Mouse (Mus musculus): ENCODE measurements around the gene Tbc1d17. TPM values are rescaled to one million over a fixed set of nuclear protein-coding genes. Genes with fewer than 3 reads are reported as not detected.

The Tbc1d17 gene
- polyA plus RNA-seq, 1 experiment from 2014 or later: 55.1 TPM

DNA sequence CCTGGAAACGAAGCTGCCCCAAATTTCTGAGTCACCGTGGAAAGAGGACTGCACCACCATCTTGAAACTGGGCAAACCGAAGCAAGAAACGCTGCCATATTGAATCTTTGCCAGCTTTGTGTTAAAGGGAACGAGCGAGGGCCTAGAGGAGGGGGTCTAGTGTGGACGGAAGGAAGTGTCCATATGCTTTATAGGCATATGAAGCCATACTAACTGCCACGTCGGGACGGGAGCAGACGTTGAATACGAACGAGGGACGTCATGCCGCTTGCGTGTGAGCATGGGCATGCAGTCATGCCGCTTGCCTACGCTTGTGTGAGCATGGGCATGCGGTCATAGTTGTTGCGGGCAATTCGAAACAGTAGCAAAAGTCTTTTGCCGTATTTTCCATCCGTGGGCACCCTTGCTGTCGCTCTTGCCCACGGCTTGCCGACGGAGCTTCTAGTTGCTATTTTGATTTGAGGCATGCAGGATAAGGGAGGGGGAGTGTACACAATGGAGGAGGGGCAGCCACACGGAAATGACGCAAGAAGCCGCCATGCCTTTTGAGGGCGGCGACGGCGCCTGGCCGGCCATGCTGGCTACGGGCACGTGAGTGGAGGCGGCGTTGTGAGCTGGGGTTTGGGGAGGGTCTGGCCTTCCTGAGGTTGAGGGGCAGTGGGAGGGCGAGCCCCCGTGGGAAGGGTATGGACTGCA is 685 bp upstream of the Tbc1d17 start:
- no peaks in the 10 kb centered on the region for H3K9me3 ChIP-seq (replicated peaks; ENCODE audit: control insufficient read depth, low read length)
- DNase-seq (ENCODE audit: low spot score): peak; percentile 93
- peak; percentile 50 for ATAC-seq (replicated peaks; ENCODE audit: insufficient number of reproducible peaks, low FRiP score, low TSS enrichment, low read depth)
- peak overlapping the region; percentile 62 for H3K4me2 ChIP-seq (ENCODE audit: low read depth, low read length)
- peak overlapping the region; percentile 81 for H3K9ac ChIP-seq (replicated peaks; ENCODE audit: low read length)
- under 1% methylated on average over 41 of the region's 41 CpGs for WGBS
- peak overlapping the region; percentile 69 for H3K4me3 ChIP-seq (ENCODE audit: low read depth, low read length)
- H3K27me3 ChIP-seq (ENCODE audit: control insufficient read depth, insufficient read depth, low read length): no peaks in the 10 kb centered on the region
- H3K36me3 ChIP-seq (replicated peaks; ENCODE audit: control insufficient read depth, insufficient read depth, low read depth, low read length): no peaks in the 10 kb centered on the region; the same call in none of the 2 replicates
- H3K27ac ChIP-seq (replicated peaks; ENCODE audit: low read depth, low read length): peak overlapping the region; percentile 88
- peaks cover 9% of the 10 kb centered on the region for H3K4me1 ChIP-seq (ENCODE audit: control insufficient read depth, insufficient read depth, low read length)

DNA sequence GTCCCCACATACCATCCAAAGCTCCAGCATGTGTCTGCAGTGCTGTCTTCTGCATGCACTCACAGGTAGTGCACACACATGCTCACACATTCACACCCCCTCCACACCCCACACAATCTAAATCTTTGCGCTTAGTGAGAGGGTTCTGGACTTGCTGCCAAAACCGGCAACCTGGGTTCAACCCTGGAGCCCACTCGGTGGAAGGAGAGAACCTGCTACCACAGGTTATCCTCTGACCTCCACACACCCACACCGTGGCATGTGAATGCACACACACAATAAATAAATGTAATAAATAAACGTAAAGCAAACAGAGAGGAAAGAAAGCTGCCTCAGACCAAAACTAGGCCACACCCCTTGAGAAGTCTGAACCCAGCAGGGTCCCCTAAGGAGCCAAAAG is 1.1 kb downstream of the Tbc1d17 start:
- Histone ChIP-seq H3K9ac (replicated peaks; ENCODE audit: low read length) (peak overlapping the region; percentile 19; the same call in 1 of the 2 replicates), H3K4me1 (ENCODE audit: control insufficient read depth, insufficient read depth, low read length) (peaks cover 3% of the 10 kb centered on the region; the same call in 1 of the 2 replicates), H3K9me3 (replicated peaks; ENCODE audit: control insufficient read depth, low read length) (no peaks in the 10 kb centered on the region), H3K4me3 (ENCODE audit: low read depth, low read length) (peak overlapping the region; percentile 69), H3K27ac (replicated peaks; ENCODE audit: low read depth, low read length) (no peak overlapping the region), H3K36me3 (replicated peaks; ENCODE audit: control insufficient read depth, insufficient read depth, low read depth, low read length) (peaks cover 8% of the 10 kb centered on the region), H3K27me3 (ENCODE audit: control insufficient read depth, insufficient read depth, low read length) (no peaks in the 10 kb centered on the region), H3K4me2 (ENCODE audit: low read depth, low read length) (peak overlapping the region; percentile 62)
- ATAC-seq (replicated peaks; ENCODE audit: insufficient number of reproducible peaks, low FRiP score, low TSS enrichment, low read depth): no peak
- DNase-seq (ENCODE audit: low spot score): no peak
- 79% methylated on average over 5 of the region's 5 CpGs for WGBS

DNA sequence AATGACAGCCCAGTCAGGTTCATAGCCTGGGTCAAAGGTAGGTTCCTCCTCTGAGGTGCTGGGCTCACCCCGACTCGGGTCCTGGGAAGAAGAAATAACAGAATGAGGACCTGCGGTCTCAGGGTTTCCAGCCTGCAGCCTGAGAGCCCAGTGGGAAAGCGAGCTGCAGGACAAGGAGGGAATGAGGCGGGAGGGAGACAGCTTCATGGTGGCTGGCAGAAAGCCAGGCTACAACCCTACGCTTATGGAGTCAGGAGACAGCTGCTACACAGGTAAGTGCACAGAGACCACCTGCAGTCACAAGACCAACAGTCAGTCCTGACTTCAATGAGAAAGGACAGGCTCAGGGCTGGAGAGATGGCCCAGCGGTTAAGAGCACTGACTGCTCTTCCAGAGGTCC is 2.1 kb downstream of the Tbc1d17 start:
- DNase-seq (ENCODE audit: low spot score) (no peak), ATAC-seq (replicated peaks; ENCODE audit: insufficient number of reproducible peaks, low FRiP score, low TSS enrichment, low read depth) (no peak)
- Histone ChIP-seq H3K4me1 (ENCODE audit: control insufficient read depth, insufficient read depth, low read length) (peaks cover 3% of the 10 kb centered on the region; the same call in 1 of the 2 replicates), H3K27ac (replicated peaks; ENCODE audit: low read depth, low read length) (no peak overlapping the region), H3K9ac (replicated peaks; ENCODE audit: low read length) (no peak overlapping the region), H3K36me3 (replicated peaks; ENCODE audit: control insufficient read depth, insufficient read depth, low read depth, low read length) (peaks cover 8% of the 10 kb centered on the region), H3K4me3 (ENCODE audit: low read depth, low read length) (no peak overlapping the region), H3K9me3 (replicated peaks; ENCODE audit: control insufficient read depth, low read length) (no peaks in the 10 kb centered on the region), H3K4me2 (ENCODE audit: low read depth, low read length) (no peak overlapping the region), H3K27me3 (ENCODE audit: control insufficient read depth, insufficient read depth, low read length) (no peaks in the 10 kb centered on the region)
- WGBS: 95% methylated on average over 7 of the region's 7 CpGs

DNA sequence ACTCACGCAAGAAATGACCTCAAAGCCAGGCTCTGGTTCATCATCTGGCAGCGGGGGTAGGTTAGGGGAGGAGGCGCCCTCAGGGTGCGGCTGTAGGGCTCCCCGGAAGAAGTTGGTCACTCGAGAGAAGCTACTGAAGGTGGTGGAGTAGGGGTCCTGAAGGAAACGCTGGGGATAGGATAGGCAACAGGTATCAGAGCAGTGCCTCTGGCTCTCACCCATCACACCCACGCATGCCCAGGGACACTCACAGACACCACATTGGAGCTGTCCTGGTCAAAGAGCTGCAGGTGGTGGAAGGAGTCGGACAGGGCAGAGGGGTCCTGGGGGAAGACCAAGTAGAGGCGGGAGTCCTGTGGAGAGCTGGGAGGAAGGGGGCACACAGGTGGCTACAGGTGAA is 3.9 kb downstream of the Tbc1d17 start:
- peaks cover 3% of the 10 kb centered on the region; the same call in 1 of the 2 replicates for H3K4me1 ChIP-seq (ENCODE audit: control insufficient read depth, insufficient read depth, low read length)
- no peak for DNase-seq (ENCODE audit: low spot score)
- peaks cover 5% of the 10 kb centered on the region for H3K27me3 ChIP-seq (ENCODE audit: control insufficient read depth, insufficient read depth, low read length)
- H3K4me3 ChIP-seq (ENCODE audit: low read depth, low read length): no peak overlapping the region
- no peak overlapping the region for H3K27ac ChIP-seq (replicated peaks; ENCODE audit: low read depth, low read length)
- no peak overlapping the region for H3K9ac ChIP-seq (replicated peaks; ENCODE audit: low read length)
- WGBS: 88% methylated on average over 10 of the region's 10 CpGs
- H3K36me3 ChIP-seq (replicated peaks; ENCODE audit: control insufficient read depth, insufficient read depth, low read depth, low read length): peaks cover 8% of the 10 kb centered on the region
- no peak overlapping the region for H3K4me2 ChIP-seq (ENCODE audit: low read depth, low read length)
- H3K9me3 ChIP-seq (replicated peaks; ENCODE audit: control insufficient read depth, low read length): no peaks in the 10 kb centered on the region
- no peak for ATAC-seq (replicated peaks; ENCODE audit: insufficient number of reproducible peaks, low FRiP score, low TSS enrichment, low read depth)

DNA sequence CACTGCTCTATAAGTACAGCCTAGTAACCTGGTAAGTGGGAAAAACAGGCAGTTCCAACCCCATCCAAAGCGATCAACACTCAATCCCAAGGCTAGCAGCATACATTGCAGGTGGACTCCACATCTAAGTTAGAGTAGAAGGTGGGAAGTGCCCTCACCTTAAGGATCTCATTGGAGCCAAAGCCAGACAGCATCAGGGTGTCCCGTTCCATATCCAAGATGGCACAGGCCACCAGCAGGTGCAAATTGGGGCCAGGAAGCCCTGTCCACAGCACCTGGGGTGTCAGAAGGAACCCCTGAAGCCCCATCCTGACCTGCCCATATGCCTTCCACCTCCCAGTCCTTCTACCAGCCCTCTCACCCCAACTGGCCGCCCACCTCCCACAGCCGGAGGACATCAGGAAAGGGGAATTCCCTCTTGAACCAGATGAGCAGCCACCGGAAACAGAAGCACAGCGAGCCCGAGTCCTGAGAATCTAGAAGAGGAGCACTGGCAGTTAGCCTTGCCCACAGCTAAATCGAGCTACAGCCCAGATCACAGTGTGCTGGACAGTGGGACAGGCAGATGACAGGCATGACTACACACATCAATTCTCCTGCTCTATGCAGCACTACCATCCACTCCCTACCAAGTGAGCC is 6.9 kb downstream of the Tbc1d17 start:
- Histone ChIP-seq H3K9me3 (replicated peaks; ENCODE audit: control insufficient read depth, low read length) (no peaks in the 10 kb centered on the region), H3K9ac (replicated peaks; ENCODE audit: low read length) (no peak overlapping the region), H3K27ac (replicated peaks; ENCODE audit: low read depth, low read length) (no peak overlapping the region), H3K4me2 (ENCODE audit: low read depth, low read length) (no peak overlapping the region), H3K36me3 (replicated peaks; ENCODE audit: control insufficient read depth, insufficient read depth, low read depth, low read length) (peaks cover 8% of the 10 kb centered on the region), H3K27me3 (ENCODE audit: control insufficient read depth, insufficient read depth, low read length) (peaks cover 9% of the 10 kb centered on the region), H3K4me3 (ENCODE audit: low read depth, low read length) (no peak overlapping the region), H3K4me1 (ENCODE audit: control insufficient read depth, insufficient read depth, low read length) (peaks cover 5% of the 10 kb centered on the region; the same call in 1 of the 2 replicates)
- ATAC-seq (replicated peaks; ENCODE audit: insufficient number of reproducible peaks, low FRiP score, low TSS enrichment, low read depth) (no peak), DNase-seq (ENCODE audit: low spot score) (no peak)
- 92% methylated on average over 8 of the region's 8 CpGs for WGBS

DNA sequence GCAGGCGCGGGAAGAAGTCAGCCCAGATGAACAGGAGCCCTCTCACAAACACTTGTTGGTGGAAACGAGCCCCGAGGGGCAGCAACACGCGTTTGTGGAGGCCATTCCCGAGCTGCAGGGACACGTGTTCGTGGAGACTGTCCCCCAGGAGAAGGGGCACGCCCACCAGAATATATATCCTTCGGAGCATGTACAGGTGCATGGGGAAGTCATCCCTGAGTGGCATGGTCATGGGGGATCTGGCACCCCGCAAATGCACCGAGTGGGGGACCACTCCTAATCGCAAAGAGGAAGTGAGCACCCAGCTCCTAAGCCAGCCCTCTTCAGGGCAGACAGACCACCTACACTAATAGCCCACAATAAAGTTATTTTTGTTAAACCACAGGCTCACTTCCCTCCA is 8.5 kb downstream of the Tbc1d17 start:
- Histone ChIP-seq H3K4me3 (ENCODE audit: low read depth, low read length) (no peak overlapping the region), H3K4me1 (ENCODE audit: control insufficient read depth, insufficient read depth, low read length) (peaks cover 5% of the 10 kb centered on the region; the same call in 1 of the 2 replicates), H3K27ac (replicated peaks; ENCODE audit: low read depth, low read length) (no peak overlapping the region), H3K9ac (replicated peaks; ENCODE audit: low read length) (no peak overlapping the region), H3K27me3 (ENCODE audit: control insufficient read depth, insufficient read depth, low read length) (peaks cover 9% of the 10 kb centered on the region), H3K9me3 (replicated peaks; ENCODE audit: control insufficient read depth, low read length) (no peaks in the 10 kb centered on the region), H3K36me3 (replicated peaks; ENCODE audit: control insufficient read depth, insufficient read depth, low read depth, low read length) (peaks cover 8% of the 10 kb centered on the region), H3K4me2 (ENCODE audit: low read depth, low read length) (peak overlapping the region; percentile 61)
- DNase-seq (ENCODE audit: low spot score) (no peak), ATAC-seq (replicated peaks; ENCODE audit: insufficient number of reproducible peaks, low FRiP score, low TSS enrichment, low read depth) (no peak)
- WGBS: 59% methylated on average over 14 of the region's 14 CpGs

DNA sequence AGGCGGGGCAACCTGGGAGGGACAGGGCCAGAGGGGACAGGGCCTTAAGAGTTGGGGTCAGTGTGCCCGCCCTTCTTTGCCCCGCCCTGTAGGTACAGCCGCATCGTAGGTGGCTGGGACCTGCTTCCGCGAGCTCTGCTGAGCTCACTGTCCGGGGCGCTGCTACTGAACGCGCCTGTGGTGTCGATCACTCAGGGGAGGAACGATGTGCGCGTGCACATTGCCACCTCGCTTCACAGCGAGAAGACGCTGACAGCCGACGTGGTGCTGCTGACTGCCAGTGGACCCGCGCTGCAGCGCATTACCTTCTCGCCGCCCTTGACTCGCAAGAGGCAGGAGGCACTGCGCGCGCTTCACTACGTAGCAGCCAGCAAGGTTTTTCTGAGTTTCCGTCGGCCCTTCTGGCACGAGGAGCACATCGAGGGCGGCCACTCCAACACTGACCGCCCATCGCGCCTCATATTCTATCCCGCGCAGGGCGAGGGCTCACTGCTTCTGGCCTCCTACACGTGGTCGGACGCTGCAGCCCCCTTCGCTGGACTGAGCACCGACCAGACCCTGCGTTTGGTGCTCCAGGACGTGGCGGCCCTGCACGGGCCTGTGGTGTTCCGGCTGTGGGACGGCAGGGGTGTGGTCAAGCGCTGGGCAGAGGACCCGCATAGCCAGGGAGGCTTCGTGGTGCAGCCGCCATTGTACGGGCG is 9.2 kb downstream of the Tbc1d17 start:
- Histone ChIP-seq H3K27ac (replicated peaks; ENCODE audit: low read depth, low read length) (no peak overlapping the region; the same call in 1 of the 2 replicates), H3K27me3 (ENCODE audit: control insufficient read depth, insufficient read depth, low read length) (peaks cover 9% of the 10 kb centered on the region), H3K9ac (replicated peaks; ENCODE audit: low read length) (peak overlapping the region; percentile 47), H3K36me3 (replicated peaks; ENCODE audit: control insufficient read depth, insufficient read depth, low read depth, low read length) (peaks cover 8% of the 10 kb centered on the region), H3K9me3 (replicated peaks; ENCODE audit: control insufficient read depth, low read length) (no peaks in the 10 kb centered on the region), H3K4me1 (ENCODE audit: control insufficient read depth, insufficient read depth, low read length) (peaks cover 5% of the 10 kb centered on the region; the same call in 1 of the 2 replicates), H3K4me3 (ENCODE audit: low read depth, low read length) (peak overlapping the region; percentile 23), H3K4me2 (ENCODE audit: low read depth, low read length) (peak overlapping the region; percentile 61)
- DNase-seq (ENCODE audit: low spot score) (peak; percentile 54), ATAC-seq (replicated peaks; ENCODE audit: insufficient number of reproducible peaks, low FRiP score, low TSS enrichment, low read depth) (peak; percentile 24)
- WGBS: 1% methylated on average over 58 of the region's 58 CpGs
